In genomic region chr3:35731981-35732777, GRCm38 (mm10) we compare ENCODE assay signal across 11 mouse cellular contexts. TPM values are rescaled to one million over a fixed set of nuclear protein-coding genes. Genes with fewer than 3 reads are reported as not detected.
A peak's percentile ranks its signal among the peaks of the same experiment; 100 is the strongest.
DNase-seq lines count a peak whose midpoint lies in the region; ATAC-seq lines count a peak whose summit lies in the region.
"Had no signal": no experiment of that assay in that cellular context is flagged by ENCODE, and none has a peak within 500 bp of the region (broad histone marks: within the 10 kb centered on the region; RNA-seq: fewer than 3 reads in every experiment).

No protein-coding gene starts in this region.

- no peaks in the 10 kb centered on the region for H3K9me3 ChIP-seq in liver, embryonic 15.5 days (replicated peaks)
- H3K9me3 ChIP-seq in stomach, embryonic 15.5 days, result no peaks in the 10 kb centered on the region
- H3K9me3 ChIP-seq: midbrain, embryonic 12.5 days had no signal

- H3K9ac ChIP-seq in liver, embryonic 15.5 days, result no peak overlapping the region
- no peak overlapping the region for H3K9ac ChIP-seq in stomach, embryonic 15.5 days
- H3K9ac ChIP-seq: heart, embryonic 13.5 days; midbrain, embryonic 12.5 days had no signal

- H3K36me3 ChIP-seq in liver, embryonic 15.5 days (replicated peaks), result no peaks in the 10 kb centered on the region
- no peaks in the 10 kb centered on the region for H3K36me3 ChIP-seq in stomach, embryonic 15.5 days
- H3K36me3 ChIP-seq: heart, embryonic 13.5 days; midbrain, embryonic 12.5 days had no signal

- peak; percentile 31; the same call in 1 of the 2 replicates for ATAC-seq in liver, embryonic 15.5 days (ENCODE audit: insufficient read depth)
- ATAC-seq in stomach, embryonic 15.5 days (ENCODE audit: insufficient read depth, low FRiP score, low read depth), result 0 out of 2 replicates have a peak, but pooled peaks have one; percentile 39

- 0 out of 2 replicates have a peak overlapping the region, but pooled peaks have one; percentile 14 for H3K4me3 ChIP-seq in liver, embryonic 15.5 days (replicated peaks)
- no peak overlapping the region for H3K4me3 ChIP-seq in stomach, embryonic 15.5 days (replicated peaks)
- H3K4me3 ChIP-seq: heart, embryonic 13.5 days; midbrain, embryonic 12.5 days had no signal

- DNase-seq in spleen, postnatal 4 days (ENCODE audit: low spot score in 2 of 2), result peak; percentile 17 to 62
- no peak for DNase-seq in spleen, adult 12 weeks (ENCODE audit: low spot score)
- DNase-seq in T-cell, adult 2 months (ENCODE audit: low spot score), result peak; percentile 62
- DNase-seq in right cerebral cortex, postnatal 4 days, result no peak
- DNase-seq in kidney, adult 9 months, result no peak
- DNase-seq in testis, postnatal 14 days (ENCODE audit: low spot score), result no peak
- DNase-seq: kidney, adult 2 months had no signal

- H3K27me3 ChIP-seq in liver, embryonic 15.5 days, result no peaks in the 10 kb centered on the region
- H3K27me3 ChIP-seq in stomach, embryonic 15.5 days (replicated peaks), result no peaks in the 10 kb centered on the region
- H3K27me3 ChIP-seq: heart, embryonic 13.5 days; midbrain, embryonic 12.5 days had no signal

- H3K4me2 ChIP-seq in liver, embryonic 15.5 days, result peak overlapping the region; percentile 38
- H3K4me2 ChIP-seq in stomach, embryonic 15.5 days, result no peak overlapping the region
- H3K4me2 ChIP-seq: heart, embryonic 13.5 days; midbrain, embryonic 12.5 days had no signal

- peaks cover 6% of the 10 kb centered on the region; the same call in 1 of the 2 replicates for H3K4me1 ChIP-seq in liver, embryonic 15.5 days (replicated peaks)
- H3K4me1 ChIP-seq in stomach, embryonic 15.5 days, result no peaks in the 10 kb centered on the region
- H3K4me1 ChIP-seq: heart, embryonic 13.5 days; midbrain, embryonic 12.5 days had no signal

- 12% methylated on average over 10 of the region's 10 CpGs for WGBS in liver, embryonic 15.5 days (ENCODE audit: insufficient replicate concordance)
- WGBS in stomach, embryonic 15.5 days, result 73% methylated on average over 10 of the region's 10 CpGs

- no peak overlapping the region for H3K27ac ChIP-seq in liver, embryonic 15.5 days (replicated peaks)
- H3K27ac ChIP-seq in stomach, embryonic 15.5 days, result no peak overlapping the region
- H3K27ac ChIP-seq: heart, embryonic 13.5 days; midbrain, embryonic 12.5 days had no signal

RNA-seq across cellular contexts. Expression of gene Atp11b, which starts 21.7 kb away (rescaled TPM):
- 14.7 and 16.0 TPM in 2 replicates for polyA plus RNA-seq in liver, embryonic 15.5 days (2015; fragmentation: Nextera tagmentation; extraction: Ambion mirVana)
- polyA plus RNA-seq in stomach, embryonic 15.5 days (2015; fragmentation: Nextera tagmentation; extraction: Ambion mirVana), result 51.3 and 53.3 TPM in 2 replicates

Comparison
In these comparisons a context has a peak if more than half of its experiments do, and no peak if none do; other contexts are left out.
1. DNase-seq: peak in spleen, postnatal 4 days (2 of 2) and T-cell, adult 2 months (single experiment); none in spleen, adult 12 weeks (single experiment), right cerebral cortex, postnatal 4 days (single experiment), kidney, adult 9 months (single experiment) and testis, postnatal 14 days (single experiment).